Mouse (Mus musculus) lung, postnatal 25 days (tissue): ENCODE data around the gene Zbtb40.

Source experiments
- DNase-seq: peaks from one replicate; pipeline ENCODE4 v3.0.0; 2022; ENCODE audit warnings: low spot score

Zbtb40 gene

DNA sequence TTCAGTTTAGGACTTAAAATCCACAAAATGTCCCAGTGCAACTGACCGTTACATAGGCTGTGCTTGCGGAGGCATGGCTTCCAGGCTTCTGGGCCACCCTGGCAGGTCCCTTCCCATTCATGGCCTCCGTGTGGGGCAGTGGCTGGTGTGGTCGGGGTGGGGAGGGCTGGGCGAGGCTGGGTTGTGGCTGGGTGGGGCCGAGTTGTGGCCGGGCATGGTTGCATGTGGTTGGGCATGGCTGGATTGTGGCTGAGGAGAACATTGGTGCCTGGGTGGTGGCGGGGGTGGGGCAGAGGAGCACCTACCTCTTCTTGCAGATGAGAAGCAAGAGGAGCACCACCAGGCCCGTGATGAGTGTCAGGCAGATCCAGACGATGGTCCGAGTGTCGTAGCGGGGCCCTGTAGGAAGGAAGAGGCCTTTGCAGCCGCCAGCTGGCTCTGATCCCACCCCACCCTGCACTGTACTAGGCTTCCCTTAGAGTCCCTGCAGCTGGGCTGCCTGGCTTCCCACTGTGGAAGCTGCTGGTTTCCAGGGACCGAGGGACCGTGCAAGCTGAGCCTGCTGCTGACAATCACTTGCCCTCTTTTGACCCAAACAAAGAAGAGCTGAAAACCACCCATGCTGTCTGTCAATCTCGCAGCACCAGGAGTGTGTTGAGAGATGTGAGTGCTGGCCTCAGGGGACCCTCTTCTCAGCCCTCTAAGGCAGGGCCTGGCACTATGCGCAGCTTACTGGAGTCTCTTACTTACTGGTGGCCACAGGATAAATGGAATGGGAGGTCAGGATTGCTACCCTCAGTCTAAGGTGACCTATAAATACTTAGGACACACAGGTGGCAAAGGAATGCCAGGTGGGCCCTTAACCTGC lies 113.6 kb downstream of the Zbtb40 start:
- no peak for DNase-seq

DNA sequence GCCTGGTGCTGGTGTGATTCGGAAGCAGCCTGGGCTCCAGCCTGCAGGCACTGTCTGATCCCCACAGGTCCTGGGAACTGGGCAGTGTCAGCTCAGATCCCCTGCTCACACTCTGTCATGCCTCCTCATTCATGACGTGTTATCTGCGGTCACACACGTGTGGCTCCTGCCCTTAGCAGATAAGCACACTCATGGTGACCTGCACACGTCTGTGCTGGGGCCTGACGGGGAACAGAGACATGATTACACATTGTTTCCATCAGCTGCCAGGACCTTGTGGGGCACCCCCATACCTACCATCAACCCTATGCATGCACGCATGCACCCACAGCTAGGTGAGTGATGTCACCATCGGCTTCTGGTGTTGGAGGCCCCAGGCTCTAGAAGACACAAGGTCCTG lies 118.1 kb downstream of the Zbtb40 start:
- no peak for DNase-seq
